Mouse (Mus musculus) embryo, embryonic 10 days (tissue): Measurements from ENCODE around the gene Pctp.

Source experiments
- DNase-seq: peaks from one replicate; pipeline ENCODE4 v3.0.0-alpha.2; 2015; ENCODE audit warnings: low spot score

The Pctp gene

DNA sequence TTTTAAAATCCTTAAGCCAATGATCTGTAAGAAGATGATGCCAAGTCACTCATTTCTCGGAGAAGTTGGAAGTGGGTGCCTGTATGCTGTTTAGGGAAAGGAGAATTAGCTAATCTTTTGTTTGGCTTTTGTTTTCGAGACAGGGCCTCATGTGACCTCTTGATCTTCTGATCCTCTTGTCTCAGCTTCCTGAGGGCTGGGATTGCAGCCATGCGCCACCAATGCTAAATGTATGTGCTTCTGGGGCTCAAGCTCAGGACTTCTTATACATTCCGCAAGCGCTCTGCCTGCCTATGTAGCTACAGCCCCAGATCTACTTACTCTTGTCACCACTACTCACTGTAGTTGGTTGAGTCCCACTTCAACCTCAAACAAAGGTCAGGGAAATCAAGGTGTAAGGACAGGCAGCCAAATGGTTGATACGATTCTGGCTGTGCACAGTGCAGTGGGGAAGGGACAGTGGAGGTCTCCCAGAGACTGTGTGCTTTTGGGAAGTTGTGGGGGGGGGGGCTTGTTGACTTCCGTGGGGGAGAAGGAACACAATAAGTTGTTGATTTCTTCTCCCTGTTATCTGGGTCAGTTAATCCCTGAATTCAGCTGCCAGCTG, 24.8 kb downstream of the Pctp start:
- peak; percentile 42 for DNase-seq

DNA sequence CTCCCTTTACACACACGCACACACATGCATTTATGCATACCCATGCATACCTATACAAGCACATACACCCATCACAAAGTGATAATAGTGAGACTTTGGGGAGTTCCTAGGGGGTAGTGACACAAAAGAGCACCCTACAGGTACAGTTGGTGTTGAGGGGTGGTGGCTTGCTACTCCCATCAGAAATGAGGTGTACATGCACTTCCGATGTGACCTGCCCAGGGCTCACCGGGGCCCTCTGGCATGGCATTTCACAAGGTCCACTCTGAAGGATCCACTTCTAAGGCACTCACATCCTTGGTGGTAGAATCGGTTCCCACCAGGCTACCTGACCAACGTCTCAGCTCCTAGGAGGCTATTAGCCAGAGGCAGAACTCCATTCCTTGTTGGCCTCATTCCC, 26.3 kb downstream of the Pctp start:
- no peak for DNase-seq

DNA sequence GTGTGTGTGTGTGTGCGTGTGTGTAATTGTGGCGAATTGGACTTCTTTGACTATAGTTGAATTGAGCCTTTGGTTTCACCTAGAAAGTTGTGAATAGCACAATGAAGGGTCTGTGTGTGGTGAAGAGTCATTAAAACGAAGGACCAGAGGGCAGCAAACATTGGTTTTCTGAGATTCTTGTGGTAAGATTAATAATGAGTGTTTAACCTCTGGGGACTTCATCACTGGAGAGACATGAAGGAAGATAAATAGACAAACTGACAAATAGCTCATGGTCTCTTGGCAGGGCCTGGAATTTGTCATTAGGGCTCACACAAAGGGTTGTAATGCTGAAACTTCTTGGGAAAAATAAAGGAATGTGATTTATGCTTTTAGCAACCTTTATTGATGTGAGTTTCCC, 31.4 kb downstream of the Pctp start:
- no peak for DNase-seq

DNA sequence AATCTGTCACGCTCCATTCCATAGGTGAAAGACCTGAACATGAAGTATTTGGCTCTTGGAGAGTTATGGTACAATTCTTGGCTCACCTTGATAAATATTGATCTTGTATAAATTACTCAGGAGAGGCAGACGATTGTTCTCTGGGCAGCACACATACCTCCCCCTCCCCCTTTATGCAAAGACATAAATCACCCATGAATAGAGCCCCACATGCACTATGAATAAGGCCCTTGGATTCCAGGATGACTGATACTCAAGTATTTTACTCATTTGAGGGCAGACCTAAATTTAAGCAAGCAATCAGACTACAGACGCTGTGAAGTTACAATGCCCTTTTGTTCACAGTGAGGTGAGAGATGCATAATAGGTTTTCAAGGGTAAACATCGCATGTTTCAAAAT, 32.0 kb downstream of the Pctp start:
- no peak for DNase-seq

DNA sequence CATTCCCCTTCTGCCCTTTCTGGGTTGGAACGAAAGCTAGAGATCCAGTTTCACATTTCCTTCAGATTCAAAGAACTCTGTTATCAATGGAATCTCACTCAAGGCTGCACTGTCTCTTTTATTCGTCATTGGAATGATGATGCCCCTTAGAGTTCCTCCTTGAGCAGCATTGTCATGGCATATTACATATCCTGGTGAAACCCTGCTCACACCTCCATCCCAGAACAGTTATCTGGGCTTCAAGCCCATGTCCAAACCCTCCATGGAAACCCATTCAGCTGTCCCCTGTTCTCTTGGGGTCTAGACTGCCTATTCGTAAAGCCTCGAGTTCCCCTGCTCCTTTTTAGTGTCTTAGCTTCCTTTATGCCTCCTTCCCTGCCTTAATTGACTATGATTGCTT, 33.6 kb downstream of the Pctp start:
- no peak for DNase-seq

DNA sequence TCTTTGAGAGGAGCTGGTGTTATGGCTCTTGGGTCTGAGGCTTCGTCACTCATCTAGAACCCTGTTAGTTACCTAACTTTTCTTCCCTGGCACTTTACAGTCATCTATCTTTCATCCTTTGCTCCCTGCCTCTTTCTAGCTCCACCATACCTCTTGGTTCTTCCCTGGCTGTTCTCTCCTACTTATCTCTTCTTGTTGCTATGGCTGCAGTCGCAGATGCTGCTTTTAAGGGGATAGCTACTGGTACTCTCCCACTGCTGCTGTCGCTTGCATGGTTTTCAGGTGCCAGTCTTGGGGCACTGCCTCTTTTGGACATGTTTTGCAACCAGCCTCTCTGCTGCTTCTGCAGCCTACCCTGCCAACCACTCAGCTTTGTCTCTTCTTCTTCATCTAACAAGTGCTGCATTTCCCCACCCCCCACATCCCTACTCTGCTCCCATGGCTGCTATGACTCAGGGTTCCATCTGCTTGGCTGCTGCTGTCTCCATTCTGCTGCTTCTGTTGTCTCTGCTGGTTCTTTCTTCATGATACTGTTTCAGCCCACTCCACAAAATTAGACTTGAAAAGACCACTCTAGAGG, 51.9 kb downstream of the Pctp start:
- DNase-seq, result no peak

DNA sequence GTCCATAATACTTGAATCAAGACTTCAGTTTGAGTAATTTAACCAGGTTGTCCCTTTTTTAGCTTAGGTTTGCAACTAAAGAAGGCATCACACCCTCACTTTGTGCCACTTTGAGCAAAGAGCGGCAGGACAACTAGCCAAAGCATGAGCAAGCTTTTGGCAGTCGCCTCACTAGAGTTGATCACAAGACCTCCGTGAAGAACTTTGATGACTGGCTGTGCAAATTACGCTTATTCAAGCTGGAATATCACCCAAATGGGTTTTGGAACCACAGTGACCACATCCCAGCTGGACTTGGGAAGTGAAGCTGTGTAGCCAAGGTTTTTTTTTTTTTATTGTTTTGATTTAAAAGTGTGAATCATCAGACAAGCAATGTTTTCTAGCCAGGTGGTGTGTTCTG, 54.9 kb downstream of the Pctp start:
- no peak for DNase-seq

DNA sequence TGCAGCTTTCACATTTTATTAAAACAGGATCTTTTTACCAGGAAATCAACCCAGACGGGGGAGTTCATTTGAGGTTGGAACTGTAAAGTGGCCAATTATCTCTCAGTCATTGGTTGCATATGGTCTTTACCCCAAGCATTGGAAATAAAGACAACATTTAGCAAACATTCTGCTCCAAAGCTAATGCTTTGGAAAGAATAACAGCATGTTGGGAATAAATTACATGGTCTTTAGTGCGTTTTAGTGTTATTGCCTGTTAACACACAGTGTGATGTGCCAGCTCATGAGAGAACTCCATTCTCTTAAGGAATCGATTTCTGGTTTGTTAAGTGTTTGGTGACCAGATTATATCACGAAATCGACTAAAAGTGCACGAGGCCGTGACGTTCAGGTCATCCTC, 57.5 kb downstream of the Pctp start:
- no peak for DNase-seq

DNA sequence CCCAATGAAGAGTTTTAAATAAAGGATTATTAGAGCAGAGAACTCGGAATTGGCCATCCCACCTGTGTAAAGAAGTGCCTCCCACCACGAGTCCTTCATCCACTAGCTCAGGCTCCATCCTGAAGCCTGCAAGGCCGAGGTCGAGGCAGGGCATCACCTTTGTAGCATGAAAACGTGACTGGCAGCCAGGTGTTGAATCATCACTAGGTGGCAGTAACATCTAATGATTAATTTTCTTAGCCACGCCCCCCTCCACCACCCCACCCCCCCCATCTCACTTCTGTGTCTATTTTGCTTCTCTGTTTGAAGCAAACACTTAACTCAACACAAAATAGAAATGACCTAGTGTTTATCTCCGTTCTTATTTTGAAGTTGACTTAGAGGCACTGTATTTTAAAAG, 65.5 kb downstream of the Pctp start:
- peak; percentile 9 for DNase-seq
